Mouse (Mus musculus) forebrain, embryonic 11.5 days (tissue): ENCODE data around the gene Glycam1. TPM values are rescaled to one million over a fixed set of nuclear protein-coding genes. Genes with fewer than 3 reads are reported as not detected.

Experiments
- ATAC-seq: fragments of 200-750 bp; cut with Nextera tagmentation; replicated peaks from 2 replicates; pipeline ENCODE4 v1.8.0; 2017; ENCODE audit warnings: moderate TSS enrichment; ENCODE audit not compliant: low FRiP score
- DNase-seq: peaks from one replicate; pipeline ENCODE4 v3.0.0-alpha.2; 2017; ENCODE audit warnings: low spot score
- H3K27ac ChIP-seq: fragments of 300-500 bp; sonication (generic); 2 replicates; pipeline ENCODE4 v1.5.1; 2014; ENCODE audit warnings: low read depth, low read length
- H3K27me3 ChIP-seq: fragments of 300-500 bp; sonication (generic); 2 replicates; pipeline ENCODE4 v1.6.1; 2014; ENCODE audit warnings: mild to moderate bottlenecking, low read length, mixed read lengths; ENCODE audit not compliant: control insufficient read depth, insufficient read depth
- H3K36me3 ChIP-seq: fragments of 300-500 bp; sonication (generic); 2 replicates; pipeline ENCODE4 v1.6.1; 2014; ENCODE audit warnings: mild to moderate bottlenecking, low read length, moderate library complexity, mixed read lengths; ENCODE audit not compliant: control insufficient read depth, insufficient read depth
- H3K4me1 ChIP-seq: fragments of 300-500 bp; sonication (generic); replicated peaks from 2 replicates; pipeline ENCODE4 v1.6.1; 2014; ENCODE audit warnings: low read length, mixed read lengths; ENCODE audit not compliant: control insufficient read depth, insufficient read depth
- H3K4me2 ChIP-seq: fragments of 300-500 bp; sonication (generic); 2 replicates; pipeline ENCODE4 v1.6.1; 2014; ENCODE audit warnings: low read depth, mild to moderate bottlenecking, low read length, moderate library complexity, mixed read lengths; ENCODE audit not compliant: severe bottlenecking
- H3K4me3 ChIP-seq: fragments of 300-500 bp; sonication (generic); 2 replicates; pipeline ENCODE4 v1.5.1; 2014; ENCODE audit warnings: low read depth, low read length
- H3K9ac ChIP-seq: fragments of 300-500 bp; sonication (generic); 2 replicates; pipeline ENCODE4 v1.6.1; 2014; ENCODE audit warnings: low read length
- H3K9me3 ChIP-seq: fragments of 300-500 bp; sonication (generic); 2 replicates; pipeline ENCODE4 v1.6.1; 2016; ENCODE audit warnings: low read length, mixed read lengths; ENCODE audit not compliant: control insufficient read depth
- WGBS: fragments of 180-500 bp; shearing (Covaris S2); extraction: QIAGEN DNeasy Blood & Tissue Kit; methylation state at CpG from one replicate; pipeline ENCODE4 v1.1.7; 2014; 5-methylcytosine and 5-hydroxymethylcytosine counted together
- polyA plus RNA-seq: library from polyadenylated mRNA; unstranded; fragments of >200 nt; fragmentation: Nextera tagmentation; extraction: Ambion mirVana; gene quantifications from 2 replicates; pipeline ENCODE4 v1.2.1, GENCODE M21; 2014

Gene Glycam1
- polyA plus RNA-seq, 1 experiment from 2014 or later = not detected

DNA sequence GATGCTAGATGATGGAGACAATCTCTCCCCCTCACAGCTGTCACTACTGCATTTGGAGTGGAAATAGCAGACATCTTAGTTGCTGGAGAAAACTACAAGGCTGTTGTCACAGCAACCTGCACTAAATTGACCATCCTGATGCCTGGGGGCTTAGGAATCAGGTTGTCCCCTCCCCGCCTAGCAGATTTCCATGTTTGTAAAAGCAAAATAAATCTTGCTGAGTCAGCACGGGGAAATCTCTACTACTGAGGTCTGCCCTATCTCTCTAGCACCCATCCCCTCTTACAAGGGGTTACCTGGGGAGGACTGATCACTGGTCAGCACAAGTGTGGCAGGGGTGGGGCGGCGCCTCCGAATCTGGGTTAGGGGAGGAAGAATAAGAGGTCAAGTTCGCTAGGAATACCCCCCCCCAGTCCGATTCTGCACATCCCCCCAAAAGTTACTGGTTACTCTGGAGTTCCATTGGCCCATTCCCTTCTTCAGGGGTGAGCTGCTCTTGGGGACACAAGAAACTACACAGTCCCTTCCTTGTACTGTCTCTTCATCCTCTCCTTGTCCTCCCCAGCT, 30.7 kb downstream of the Glycam1 start:
- DNase-seq (no peak), ATAC-seq (no peak)
- WGBS = 91% methylated on average over 7 of the region's 7 CpGs
- Histone ChIP-seq H3K4me3 (no peak overlapping the region), H3K4me1 (peaks cover 5% of the 10 kb centered on the region; the same call in 1 of the 2 replicates), H3K9me3 (no peaks in the 10 kb centered on the region), H3K9ac (no peak overlapping the region), H3K27me3 (no peaks in the 10 kb centered on the region), H3K36me3 (no peaks in the 10 kb centered on the region), H3K4me2 (no peak overlapping the region), H3K27ac (no peak overlapping the region)

DNA sequence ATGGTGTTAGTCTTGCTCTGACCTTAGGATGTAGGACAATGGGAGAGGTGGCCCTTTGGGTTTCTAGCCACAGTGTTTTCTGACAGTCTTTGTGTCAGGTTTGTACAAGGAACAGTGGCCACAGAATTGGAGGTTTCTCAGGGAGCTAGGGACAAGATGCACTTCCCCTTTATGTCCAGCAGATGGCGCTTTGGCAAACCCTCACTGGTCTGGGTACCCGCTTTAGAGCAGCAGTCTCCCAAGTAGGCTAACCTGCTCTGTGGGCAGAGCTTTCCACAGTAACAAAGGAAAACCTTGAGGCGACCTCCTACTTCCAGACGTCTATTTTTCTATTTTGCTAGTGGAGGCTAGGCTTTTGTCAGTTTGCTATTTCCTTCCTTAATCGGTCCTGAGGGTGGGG, 34.5 kb downstream of the Glycam1 start:
- H3K36me3 ChIP-seq = no peaks in the 10 kb centered on the region; the same call in 1 of the 2 replicates
- H3K9me3 ChIP-seq = no peaks in the 10 kb centered on the region
- 6% methylated on average over 5 of the region's 5 CpGs for WGBS
- H3K27me3 ChIP-seq = no peaks in the 10 kb centered on the region
- ATAC-seq (peak; percentile 79), DNase-seq (peak; percentile 79)
- no peak overlapping the region for H3K27ac ChIP-seq
- H3K4me3 ChIP-seq = no peak overlapping the region
- H3K9ac ChIP-seq = no peak overlapping the region
- peaks cover 5% of the 10 kb centered on the region; the same call in 1 of the 2 replicates for H3K4me1 ChIP-seq
- no peak overlapping the region for H3K4me2 ChIP-seq

DNA sequence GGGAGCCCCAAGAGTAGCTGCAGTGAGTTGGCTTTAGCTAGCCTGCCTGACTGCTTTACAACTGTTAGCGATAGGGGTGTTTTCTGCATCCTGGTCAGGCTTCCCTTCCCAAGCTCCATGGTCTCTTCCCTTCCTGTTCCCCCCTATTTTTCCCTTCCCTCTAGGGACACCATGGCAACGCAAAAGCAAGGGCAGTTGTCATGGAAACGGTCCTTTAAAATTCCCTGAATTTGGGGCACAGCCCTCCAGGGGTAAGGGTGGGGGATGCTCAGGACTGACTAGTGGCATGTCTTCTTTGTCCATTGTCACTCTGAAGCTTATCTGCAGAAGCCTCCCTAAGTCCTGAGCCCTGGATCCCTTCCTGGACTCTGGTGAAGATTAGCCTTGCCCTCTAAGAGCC, 41.7 kb downstream of the Glycam1 start:
- no peaks in the 10 kb centered on the region; the same call in 1 of the 2 replicates for H3K36me3 ChIP-seq
- H3K4me3 ChIP-seq = no peak overlapping the region
- no peak overlapping the region for H3K27ac ChIP-seq
- H3K9me3 ChIP-seq = no peaks in the 10 kb centered on the region
- DNase-seq (no peak), ATAC-seq (no peak)
- no peak overlapping the region for H3K4me2 ChIP-seq
- 58% methylated on average over 3 of the region's 3 CpGs for WGBS
- H3K4me1 ChIP-seq = peaks cover 17% of the 10 kb centered on the region
- H3K9ac ChIP-seq = no peak overlapping the region
- no peaks in the 10 kb centered on the region for H3K27me3 ChIP-seq

DNA sequence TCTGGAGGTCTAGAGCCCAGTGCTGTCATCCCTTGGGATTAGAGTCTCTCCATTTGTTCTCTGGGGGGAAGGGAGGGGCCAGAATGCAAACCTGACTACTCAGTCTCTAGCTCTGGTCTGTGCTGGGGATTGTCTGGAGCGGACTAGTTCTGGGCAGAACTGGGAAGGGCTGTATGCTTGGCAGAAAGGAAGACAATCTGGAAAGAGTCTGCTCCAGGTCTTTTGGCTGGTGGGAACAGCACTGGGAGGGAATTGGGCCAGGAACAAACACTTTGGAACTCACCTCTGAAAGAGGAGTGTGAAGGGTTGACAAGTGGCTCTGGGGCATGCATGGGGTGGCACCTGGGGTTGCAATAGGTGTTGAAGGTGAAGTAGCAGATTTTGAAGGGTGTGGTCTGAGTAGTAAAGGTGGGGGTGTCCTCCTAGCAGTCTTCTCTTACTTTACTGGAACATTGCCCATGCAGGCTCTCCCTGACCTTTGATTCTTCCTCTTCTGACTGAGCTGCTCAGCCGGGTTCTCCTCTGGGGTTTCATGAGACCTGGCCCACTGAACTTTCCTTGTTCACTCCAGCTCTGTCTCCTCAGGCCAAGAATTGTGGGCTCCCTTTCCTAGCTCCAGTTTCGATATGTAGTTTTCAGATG, 42.3 kb downstream of the Glycam1 start:
- WGBS = 81% methylated on average over 3 of the region's 3 CpGs
- Histone ChIP-seq H3K4me2 (no peak overlapping the region), H3K9ac (no peak overlapping the region), H3K27me3 (no peaks in the 10 kb centered on the region), H3K9me3 (no peaks in the 10 kb centered on the region), H3K36me3 (no peaks in the 10 kb centered on the region; the same call in 1 of the 2 replicates), H3K4me3 (no peak overlapping the region), H3K4me1 (peaks cover 17% of the 10 kb centered on the region), H3K27ac (no peak overlapping the region)
- no peak for DNase-seq
- no peak for ATAC-seq

DNA sequence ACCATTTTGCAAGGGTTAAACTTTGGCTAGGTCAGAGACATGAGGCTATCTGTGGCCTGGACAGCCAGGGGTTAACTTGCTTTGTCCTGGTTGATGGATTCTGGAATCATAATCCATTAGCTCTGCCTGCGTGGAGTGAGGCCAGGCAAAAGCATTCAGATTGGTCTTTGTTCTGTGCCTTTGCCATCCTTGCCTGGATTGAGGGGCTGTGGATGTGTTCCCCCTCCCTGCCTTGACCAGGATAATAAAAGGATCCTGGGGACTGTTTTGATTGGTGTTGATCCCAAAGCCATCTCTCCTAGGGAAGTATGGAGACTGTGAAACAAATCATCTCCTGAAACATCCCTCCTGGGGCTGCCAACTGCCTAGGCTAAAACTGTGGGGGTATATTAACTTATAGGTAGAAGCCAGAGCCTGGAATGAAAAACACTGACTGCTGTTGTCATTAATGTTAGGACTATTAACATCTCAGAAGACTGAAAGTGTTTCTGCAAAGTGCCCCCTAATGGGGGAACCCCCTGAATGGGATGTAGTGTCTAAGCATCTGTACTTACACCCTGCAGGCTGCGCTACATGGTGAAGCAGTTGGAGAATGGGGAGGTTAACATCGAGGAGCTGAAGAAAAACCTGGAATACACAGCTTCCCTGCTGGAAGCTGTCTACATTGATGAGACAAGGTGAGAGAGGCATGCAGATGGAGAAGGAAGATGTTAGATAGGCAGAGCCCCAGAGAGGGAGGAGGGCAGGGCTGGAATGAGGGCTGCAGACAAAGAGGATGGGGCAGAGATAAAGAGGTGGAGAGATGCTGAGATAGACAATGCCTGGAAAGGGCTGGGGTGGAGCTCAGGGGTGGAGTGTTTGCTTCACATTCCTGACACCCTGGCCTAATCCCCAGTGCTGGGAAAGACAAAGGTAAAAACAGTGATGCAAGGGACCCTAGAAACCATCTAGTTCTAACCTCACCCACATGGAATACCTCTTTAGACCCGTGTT, 45.2 kb downstream of the Glycam1 start:
- Histone ChIP-seq H3K27ac (peak overlapping the region; percentile 85), H3K36me3 (no peaks in the 10 kb centered on the region), H3K4me3 (no peak overlapping the region), H3K4me1 (peaks cover 32% of the 10 kb centered on the region), H3K9ac (peak overlapping the region; percentile 33; the same call in 1 of the 2 replicates), H3K9me3 (no peaks in the 10 kb centered on the region), H3K4me2 (peak overlapping the region; percentile 34; the same call in 1 of the 2 replicates), H3K27me3 (no peaks in the 10 kb centered on the region)
- 9% methylated on average over 4 of the region's 4 CpGs for WGBS
- no peak for DNase-seq
- peak; percentile 74 for ATAC-seq

DNA sequence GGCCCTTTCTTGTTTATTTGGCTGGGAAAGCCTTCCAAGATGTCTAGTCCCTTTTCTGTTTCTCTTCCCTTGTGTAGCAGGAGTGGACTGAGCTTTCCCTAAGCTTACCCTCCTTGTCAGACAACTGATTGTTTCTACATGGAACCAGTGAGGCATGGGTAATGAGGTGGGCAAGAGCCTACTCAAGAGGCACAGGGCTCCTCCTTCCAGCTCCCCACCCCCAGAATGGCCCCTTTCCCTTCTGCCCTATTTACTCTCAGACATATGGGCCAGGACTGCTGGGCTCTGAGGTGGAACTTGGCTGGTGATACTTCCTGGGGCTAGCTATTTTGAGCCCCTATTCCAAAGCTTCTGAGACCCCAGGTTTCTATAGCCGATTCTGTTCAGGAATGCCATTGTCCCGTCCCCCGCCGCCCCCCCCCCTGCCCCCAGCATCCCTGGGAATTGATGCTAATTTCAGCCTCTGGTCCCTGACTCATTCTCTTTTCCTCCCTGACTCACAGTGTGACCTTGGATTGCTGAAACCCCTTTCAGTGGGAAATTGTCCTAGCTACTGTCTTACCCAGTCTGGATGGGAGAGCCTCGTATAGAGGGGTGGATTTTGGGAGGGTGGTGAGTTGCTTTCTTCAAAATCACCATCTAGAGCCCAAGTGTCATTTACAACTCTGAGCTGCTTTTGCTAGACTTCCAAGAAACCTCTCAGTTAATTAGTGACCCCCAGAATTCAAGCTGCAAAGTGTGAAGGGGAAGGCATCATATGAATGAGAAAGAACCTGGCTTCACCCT, 46.1 kb downstream of the Glycam1 start:
- Histone ChIP-seq H3K9ac (peak overlapping the region; percentile 33; the same call in 1 of the 2 replicates), H3K4me1 (peaks cover 34% of the 10 kb centered on the region), H3K36me3 (no peaks in the 10 kb centered on the region), H3K4me2 (peak overlapping the region; percentile 34; the same call in 1 of the 2 replicates), H3K4me3 (no peak overlapping the region), H3K9me3 (no peaks in the 10 kb centered on the region), H3K27ac (peak overlapping the region; percentile 85), H3K27me3 (no peaks in the 10 kb centered on the region)
- DNase-seq = peak; percentile 86
- ATAC-seq = peak; percentile 83
- WGBS = 2% methylated on average over 5 of the region's 5 CpGs

DNA sequence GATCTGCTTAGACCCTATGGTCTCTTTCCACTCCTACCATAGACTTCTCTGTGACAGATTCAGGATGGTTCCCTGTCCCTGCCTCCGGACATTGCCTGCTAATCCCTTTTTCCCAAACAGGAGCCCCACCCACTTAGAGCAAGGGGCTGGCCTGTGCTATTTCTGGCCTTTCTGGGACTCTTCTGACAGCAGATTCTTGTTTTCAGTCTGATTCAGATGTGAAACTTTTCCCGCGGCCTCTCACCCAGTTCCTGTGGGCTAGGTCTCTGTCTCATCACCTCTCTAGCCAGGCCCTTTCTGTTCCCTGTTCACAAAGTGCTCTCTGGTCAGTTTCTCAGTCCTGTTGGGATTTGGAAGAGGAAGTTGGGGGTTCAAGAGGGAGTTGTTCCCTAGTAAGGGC, 50.0 kb downstream of the Glycam1 start:
- 35% methylated on average over 3 of the region's 3 CpGs for WGBS
- H3K27me3 ChIP-seq = no peaks in the 10 kb centered on the region
- peak overlapping the region; percentile 25; the same call in 1 of the 2 replicates for H3K4me3 ChIP-seq
- H3K9ac ChIP-seq = peak overlapping the region; percentile 57
- no peaks in the 10 kb centered on the region for H3K36me3 ChIP-seq
- peak overlapping the region; percentile 50 for H3K27ac ChIP-seq
- no peaks in the 10 kb centered on the region for H3K9me3 ChIP-seq
- DNase-seq = no peak
- no peak for ATAC-seq
- H3K4me2 ChIP-seq = peak overlapping the region; percentile 42
- H3K4me1 ChIP-seq = peaks cover 29% of the 10 kb centered on the region

DNA sequence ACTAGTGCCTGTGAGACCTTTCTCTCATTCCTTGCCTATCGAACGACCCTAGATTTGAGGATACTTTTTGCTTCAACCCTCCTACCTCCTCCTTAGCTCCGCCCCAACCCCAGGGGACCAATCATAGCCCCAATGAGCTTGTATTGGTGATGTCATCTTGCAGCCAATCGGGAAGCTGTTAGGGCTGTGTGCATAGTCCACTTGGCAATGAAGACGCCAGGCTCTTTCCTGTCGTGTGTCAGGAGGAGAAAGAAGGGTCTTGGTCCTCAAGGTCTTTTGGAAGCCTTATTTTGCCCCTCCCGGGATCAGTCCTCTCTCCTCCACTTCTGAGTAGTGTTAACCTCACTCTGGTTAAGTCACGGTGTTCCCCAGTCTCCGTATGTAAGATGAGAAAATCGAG, 50.8 kb downstream of the Glycam1 start:
- 4% methylated on average over 10 of the region's 10 CpGs for WGBS
- peaks cover 22% of the 10 kb centered on the region for H3K4me1 ChIP-seq
- H3K9me3 ChIP-seq = no peaks in the 10 kb centered on the region
- no peaks in the 10 kb centered on the region for H3K36me3 ChIP-seq
- DNase-seq = peak; percentile 87
- peak; percentile 90 for ATAC-seq
- H3K9ac ChIP-seq = peak overlapping the region; percentile 54; the same call in 1 of the 2 replicates
- H3K4me2 ChIP-seq = peak overlapping the region; percentile 63
- H3K27me3 ChIP-seq = no peaks in the 10 kb centered on the region
- H3K4me3 ChIP-seq = peak overlapping the region; percentile 25
- no peak overlapping the region; the same call in 1 of the 2 replicates for H3K27ac ChIP-seq
